Mouse (Mus musculus): ENCODE measurements at regions not wholly inside any gene's neighbourhood (a gene's known extent, or its start where the extent isn't known, plus 50 kb on each side); places are given as distances from the start of the nearest gene placed in this dataset.

- no peak for TF ChIP-seq CTCF (IDR thresholded peaks at IDR 0.05; ENCODE audit: extremely low read depth, insufficient read length, insufficient replicate concordance, low read depth, low read length)
- no peak for TF ChIP-seq POLR2A (IDR thresholded peaks at IDR 0.05; ENCODE audit: low read depth, low read length)
Measured at GRCm38 (mm10) chr4:150724823-150725222, 72.8 kb upstream of the Slc45a1 start.
